Mouse (Mus musculus): ENCODE measurements around the gene Gatad2b.

DNA sequence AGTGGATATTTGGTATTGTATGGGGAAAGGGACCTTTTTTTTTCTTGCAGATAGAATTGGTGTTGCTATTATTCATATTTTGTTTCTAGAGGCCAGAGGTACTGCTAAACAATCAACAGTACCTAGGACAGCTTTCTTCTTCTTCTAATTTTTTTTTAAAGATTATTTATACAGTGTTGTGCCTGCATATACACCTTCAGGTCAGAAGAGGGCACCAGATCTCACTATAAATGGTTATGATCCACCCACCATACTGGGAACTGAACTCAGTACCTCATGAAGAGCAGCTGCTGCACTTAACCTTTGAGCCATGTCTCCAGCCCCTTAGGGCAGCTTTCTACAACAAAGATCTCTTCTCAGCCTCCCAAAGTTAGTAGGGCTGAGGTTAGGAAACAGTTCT is 20.4 kb downstream of the Gatad2b start:
- TF ChIP-seq CTCF (conservative IDR thresholded peaks at IDR 0.05; ENCODE audit: insufficient read depth, insufficient read length, low read depth, low read length) (peak; percentile 23; the same call in 1 of the 2 replicates), POLR2A (IDR thresholded peaks at IDR 0.05; ENCODE audit: low read depth, low read length) (no peak)

Data from kidney, adult 2 months (tissue).